Mouse (Mus musculus): Measurements from ENCODE around the gene Slc44a5.

DNA sequence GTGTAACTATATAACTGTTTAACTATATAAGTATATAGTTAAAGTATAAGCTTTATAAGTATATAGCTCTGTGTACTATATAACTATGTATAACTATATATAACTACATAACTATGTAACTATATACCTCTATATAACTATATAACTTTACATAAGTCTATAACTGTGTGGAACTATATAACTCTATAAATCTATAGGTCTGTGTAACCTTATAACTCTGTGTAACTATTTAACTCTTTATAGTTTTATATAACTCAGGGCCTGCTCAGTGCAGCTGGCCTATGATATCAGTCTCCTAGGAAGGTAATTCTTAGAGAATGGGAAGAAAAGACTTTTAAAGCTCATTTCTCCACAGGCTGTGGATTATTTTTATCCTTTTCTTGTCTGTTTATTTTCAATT, 284.1 kb downstream of the Slc44a5 start:
- TF ChIP-seq CTCF (conservative IDR thresholded peaks at IDR 0.05; ENCODE audit: low read length) (no peak), POU5F1 (IDR thresholded peaks at IDR 0.05; ENCODE audit: borderline replicate concordance, low read length) (no peak), NANOG (IDR thresholded peaks at IDR 0.05; ENCODE audit: borderline replicate concordance, low read length) (no peak)

Measured in E14TG2a.4 (cell line).